Mouse (Mus musculus) liver, adult 10 weeks (tissue): ENCODE data around the gene Gm3002. TPM values are rescaled to one million over a fixed set of nuclear protein-coding genes. Genes with fewer than 3 reads are reported as not detected.

Source experiments
- polyA plus RNA-seq: library from polyadenylated mRNA; stranded (reverse); fragments of 350-450 nt; fragmentation: Illumina TruSeq; extraction: RNeasy Lipid Tissue Mini Kit (QIAGEN cat#74804); gene quantifications from one replicate; pipeline ENCODE4 v1.2.3, GENCODE M21; 2014; ENCODE audit warnings: low read depth, low replicate concordance

Gm3002 gene
- not detected for polyA plus RNA-seq

GRCm38 (mm10) chr14:3809774-3810173, at the start of gene Gm3002:
Gene Gm3002, plus strand, starts transcription at chr14:3810074.

GRCm38 (mm10) chr14:3845945-3846344, 36.1 kb downstream of the Gm3002 start, which contains the start of gene Gm3033:
Gene Gm3033, plus strand, starts transcription at chr14:3846245.

GRCm38 (mm10) chr14:3883872-3884271, 74.0 kb downstream of the Gm3002 start, which contains the start of gene Gm2916:
Gene Gm2916, plus strand, starts transcription at chr14:3884172.

GRCm38 (mm10) chr14:3931456-3931855, 121.6 kb downstream of the Gm3002 start, which contains the start of gene Gm3029:
Gene Gm3029, plus strand, starts transcription at chr14:3931756.

GRCm38 (mm10) chr14:3963247-3963646, 153.4 kb downstream of the Gm3002 start, which contains the start of gene Gm3095:
Gene Gm3095, plus strand, starts transcription at chr14:3963547.

GRCm38 (mm10) chr14:3998094-3998493, 188.2 kb downstream of the Gm3002 start, which contains the start of gene Gm3099:
Gene Gm3099, plus strand, starts transcription at chr14:3998394.

Other genes with a start within 250 kb of the Gm3002 start
- not detected for gene Gm3012, start 175.6 kb upstream of the Gm3002 start, polyA plus RNA-seq
- not detected for gene Gm3020, start 158.0 kb upstream of the Gm3002 start, polyA plus RNA-seq
- not detected for gene Gm3043, start 121.3 kb upstream of the Gm3002 start, polyA plus RNA-seq
- gene Gm3033, start 36.2 kb downstream of the Gm3002 start, polyA plus RNA-seq, result not detected
- gene Gm2916, start 74.1 kb downstream of the Gm3002 start, polyA plus RNA-seq, result not detected
- not detected for gene Gm3029, start 121.7 kb downstream of the Gm3002 start, polyA plus RNA-seq
- not detected for gene Gm3095, start 153.5 kb downstream of the Gm3002 start, polyA plus RNA-seq
- gene Gm3099, start 188.3 kb downstream of the Gm3002 start, polyA plus RNA-seq, result not detected
- not detected for gene Gm5796, start 213.9 kb downstream of the Gm3002 start, polyA plus RNA-seq